Mouse (Mus musculus) cerebellum, adult (tissue): Measurements from ENCODE around the gene Gm1604a.
A peak's percentile ranks its signal among the peaks of the same experiment; 100 is the strongest.
"Not testable (repeated sequence)": the region's sequence is repeated elsewhere in the genome, so short reads cannot be mapped to it uniquely, and the experiment has no call there.

Source experiments
- ATAC-seq: cut with Nextera tagmentation; 2 replicates; pipeline ENCODE4 v1.9.2; 2017; ENCODE audit warnings: mild to moderate bottlenecking, moderate library complexity, mixed read lengths; ENCODE audit not compliant: insufficient number of reproducible peaks, low FRiP score, low TSS enrichment

Gm1604a gene

DNA sequence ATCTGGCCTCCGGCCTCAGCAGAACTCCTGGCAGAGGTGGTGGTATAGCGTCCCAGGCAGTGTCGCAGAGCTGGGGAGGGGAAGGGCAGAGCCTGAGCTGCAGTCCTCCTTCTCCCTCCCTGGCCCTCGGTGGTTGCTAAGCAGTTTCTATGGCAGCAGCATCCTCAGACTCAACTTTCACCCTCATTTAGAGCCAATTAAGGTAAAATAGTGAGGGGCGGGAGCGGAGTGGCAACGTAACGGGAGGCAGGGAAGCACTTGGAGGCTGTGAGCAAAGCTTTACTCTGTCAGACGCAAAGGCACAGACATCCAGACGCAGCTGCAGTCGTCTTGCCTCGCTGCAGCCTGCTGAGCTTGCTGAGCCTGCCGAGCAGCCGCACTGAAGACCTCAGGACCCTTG is at the start of gene Gm1604a:
TSS of gene Gm1604a (plus strand) at position 312 of the 400 bp plus-strand sequence.
- 0 out of 2 replicates have a peak, but pooled peaks have one; percentile 45 for ATAC-seq

DNA sequence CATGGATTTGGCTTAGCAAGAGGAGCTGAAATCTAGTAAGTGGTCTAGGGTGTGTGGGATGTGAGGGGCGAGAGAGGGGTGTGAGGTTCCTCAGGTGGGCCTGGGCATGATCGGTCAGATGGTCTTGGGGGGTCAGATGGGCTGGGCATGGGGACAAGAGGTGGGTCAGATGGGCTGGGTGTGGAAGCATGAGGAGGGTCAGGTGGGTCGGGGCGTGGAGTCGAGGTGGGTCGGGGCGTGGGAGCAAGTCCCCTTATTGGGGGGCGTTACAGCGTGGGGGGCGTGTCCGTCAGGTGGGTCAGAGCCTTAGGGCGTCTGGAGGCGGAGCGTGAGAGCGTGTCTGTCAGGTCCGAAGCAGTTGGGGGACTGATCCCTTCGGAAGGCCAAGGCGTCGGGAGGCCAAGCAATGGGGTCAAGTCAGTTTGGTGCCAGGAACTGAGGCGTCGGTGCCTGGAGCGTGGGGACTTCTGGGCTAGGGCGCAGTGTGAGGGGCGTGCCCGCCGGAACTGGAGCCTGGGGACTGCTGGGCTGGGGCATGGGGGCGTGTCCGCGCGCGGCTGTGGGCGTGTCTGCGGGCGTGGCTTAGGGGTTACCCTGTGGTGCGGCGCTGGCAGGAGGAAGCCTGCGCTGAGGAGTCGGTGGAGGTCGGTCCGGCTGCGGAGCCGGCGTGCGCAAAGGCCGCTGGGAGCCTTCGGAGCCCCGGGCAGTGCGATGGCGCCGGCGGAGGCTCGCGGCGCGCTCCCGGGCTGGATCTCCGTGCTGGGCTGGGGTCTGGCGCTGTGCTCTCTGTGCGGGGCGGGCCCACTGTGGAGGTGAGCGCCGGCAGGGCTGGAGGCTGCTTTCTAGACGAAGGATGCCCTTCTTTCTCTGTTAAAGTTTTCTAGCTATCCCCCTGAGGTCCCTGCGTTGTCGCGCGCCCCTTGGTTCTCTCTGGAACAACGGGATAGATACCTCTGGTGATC is 46.8 kb upstream of the Gm1604a start, which contains the start of gene Gm49721:
TSS of gene Gm49721 (plus strand) at position 618 of the 962 bp plus-strand sequence.
- peak; percentile 83 for ATAC-seq

DNA sequence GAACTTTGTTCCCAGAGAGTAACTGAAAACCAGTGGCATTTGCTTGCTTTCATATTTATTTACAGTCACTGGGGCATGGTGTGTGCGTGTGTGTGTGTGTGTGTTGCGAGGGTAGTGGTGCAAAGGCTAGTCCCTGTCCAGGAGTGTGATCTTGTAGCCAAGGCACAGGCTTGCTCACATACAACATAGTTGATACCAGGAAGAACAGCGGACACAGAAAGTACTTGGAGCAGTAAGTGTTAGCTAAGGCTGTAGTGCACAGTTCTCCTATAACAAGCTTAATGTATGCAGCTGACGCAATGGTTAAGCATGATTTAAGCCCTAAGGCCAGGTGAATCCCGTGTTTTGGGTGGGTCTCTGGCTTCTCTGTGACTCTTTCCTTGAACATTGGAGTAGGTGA is 46.0 kb upstream of the Gm1604a start:
- ATAC-seq, result not testable (repeated sequence)

DNA sequence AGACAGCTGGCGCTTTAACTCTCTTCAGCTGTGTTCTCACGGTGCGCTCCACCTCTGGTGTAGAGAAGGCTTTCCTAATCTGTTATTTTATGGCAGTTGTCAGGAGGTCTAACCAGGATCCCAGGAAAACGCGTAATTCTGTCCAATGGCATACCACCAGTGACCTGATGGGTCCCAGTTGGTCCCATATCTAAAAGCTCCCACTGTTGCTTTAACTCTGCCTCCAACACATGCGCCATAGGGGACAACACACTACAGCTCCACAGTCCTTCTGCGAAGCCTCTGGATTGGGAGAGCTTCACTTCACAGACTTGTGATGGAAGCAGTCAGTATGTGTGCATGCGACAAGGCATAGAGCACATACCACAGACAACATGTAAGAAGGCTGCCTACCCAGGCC is 45.2 kb upstream of the Gm1604a start:
- not testable (repeated sequence) for ATAC-seq

DNA sequence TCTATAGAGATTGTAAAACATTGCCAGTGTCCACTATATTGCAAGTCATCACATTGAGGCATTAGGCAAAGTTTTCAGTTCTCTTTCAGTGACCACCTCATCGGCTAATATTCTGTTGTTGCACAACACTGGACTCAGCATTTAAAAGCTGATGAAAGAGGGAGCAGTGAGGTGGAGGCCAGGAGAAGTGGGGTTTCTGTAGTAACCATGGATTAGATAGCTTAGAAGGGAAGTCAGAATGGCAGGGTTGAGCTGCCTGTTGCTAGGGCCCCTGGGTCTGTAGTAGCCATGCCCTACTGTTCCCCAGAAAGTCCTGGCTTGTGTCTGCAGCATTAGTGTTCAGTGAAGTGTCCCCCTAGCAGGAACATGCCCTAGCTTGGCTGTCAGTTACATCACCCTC is 39.2 kb upstream of the Gm1604a start:
- ATAC-seq, result not testable (repeated sequence)

DNA sequence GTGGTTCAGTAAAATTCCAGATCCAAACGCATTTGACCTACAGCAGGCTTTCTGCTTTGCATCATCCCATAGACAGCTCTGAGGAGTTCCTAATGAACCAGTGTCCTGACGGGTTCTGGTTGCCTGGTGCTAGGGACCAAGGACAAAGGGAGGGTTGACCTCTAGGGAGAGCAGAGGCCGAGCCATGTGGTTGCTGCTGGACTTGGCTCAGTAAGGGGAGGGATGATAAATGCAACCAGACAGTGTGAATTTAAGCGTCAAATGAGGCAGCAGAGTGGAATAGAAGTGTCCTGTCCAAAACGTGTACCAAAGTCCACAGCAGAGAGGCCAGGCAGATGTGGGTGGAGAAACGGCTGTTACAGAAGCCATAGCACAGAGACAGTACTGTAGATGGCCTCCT is 29.9 kb upstream of the Gm1604a start:
- peak; percentile 32; the same call in 1 of the 2 replicates for ATAC-seq

DNA sequence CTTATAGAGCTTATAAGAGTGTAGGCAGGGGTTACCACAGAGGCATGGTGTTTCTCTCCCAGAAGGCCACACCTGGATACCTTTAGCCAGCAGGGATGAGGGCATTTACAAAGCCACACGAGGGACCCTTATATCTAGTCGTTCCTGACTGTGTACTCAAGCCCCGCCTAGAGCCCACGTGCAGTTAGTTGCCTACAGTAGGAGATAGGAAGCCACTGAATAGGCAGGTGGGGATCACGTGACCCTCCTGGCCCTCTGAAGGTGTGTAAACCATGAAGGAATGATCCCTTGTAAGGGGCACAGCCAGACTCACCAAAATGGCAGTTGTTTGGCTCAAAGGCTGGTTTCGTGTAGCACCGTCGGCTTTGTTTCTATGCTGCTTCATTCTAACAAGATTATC is 28.5 kb upstream of the Gm1604a start:
- ATAC-seq, result not testable (repeated sequence)

DNA sequence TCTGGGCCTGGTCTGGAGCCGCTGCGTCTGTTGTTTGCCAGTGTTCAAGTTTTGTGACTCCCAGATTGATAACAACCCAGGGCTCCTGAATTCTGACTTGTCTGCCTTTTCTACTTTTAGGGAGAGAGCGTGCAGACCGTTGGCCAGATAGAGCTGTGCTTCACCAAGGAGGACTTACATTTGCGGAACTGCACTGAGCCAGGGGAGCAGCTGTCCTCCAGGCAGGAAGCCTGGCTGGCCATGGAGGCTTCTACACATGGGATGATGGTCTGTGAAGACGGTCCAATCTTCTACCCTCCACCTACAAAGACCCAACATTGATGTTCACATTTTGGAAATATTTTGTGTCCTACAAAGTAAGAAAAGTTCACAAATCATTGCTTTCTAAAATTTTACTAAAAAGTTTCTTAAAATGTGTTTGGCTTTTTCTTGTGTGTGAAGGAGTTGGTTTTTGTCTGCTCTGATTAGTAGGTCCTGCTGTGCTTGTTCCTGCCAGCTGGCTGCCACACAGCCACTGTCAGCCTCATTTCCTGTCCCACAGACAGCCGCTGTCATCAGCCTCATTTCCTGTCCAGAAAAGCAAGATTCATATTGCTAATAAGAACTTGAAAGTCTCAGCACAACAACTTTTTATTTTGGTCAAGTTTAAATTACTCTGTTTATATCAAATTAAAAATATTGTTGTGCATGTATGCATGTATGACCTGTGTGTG is 27.4 kb upstream of the Gm1604a start:
- ATAC-seq, result peak; percentile 82

DNA sequence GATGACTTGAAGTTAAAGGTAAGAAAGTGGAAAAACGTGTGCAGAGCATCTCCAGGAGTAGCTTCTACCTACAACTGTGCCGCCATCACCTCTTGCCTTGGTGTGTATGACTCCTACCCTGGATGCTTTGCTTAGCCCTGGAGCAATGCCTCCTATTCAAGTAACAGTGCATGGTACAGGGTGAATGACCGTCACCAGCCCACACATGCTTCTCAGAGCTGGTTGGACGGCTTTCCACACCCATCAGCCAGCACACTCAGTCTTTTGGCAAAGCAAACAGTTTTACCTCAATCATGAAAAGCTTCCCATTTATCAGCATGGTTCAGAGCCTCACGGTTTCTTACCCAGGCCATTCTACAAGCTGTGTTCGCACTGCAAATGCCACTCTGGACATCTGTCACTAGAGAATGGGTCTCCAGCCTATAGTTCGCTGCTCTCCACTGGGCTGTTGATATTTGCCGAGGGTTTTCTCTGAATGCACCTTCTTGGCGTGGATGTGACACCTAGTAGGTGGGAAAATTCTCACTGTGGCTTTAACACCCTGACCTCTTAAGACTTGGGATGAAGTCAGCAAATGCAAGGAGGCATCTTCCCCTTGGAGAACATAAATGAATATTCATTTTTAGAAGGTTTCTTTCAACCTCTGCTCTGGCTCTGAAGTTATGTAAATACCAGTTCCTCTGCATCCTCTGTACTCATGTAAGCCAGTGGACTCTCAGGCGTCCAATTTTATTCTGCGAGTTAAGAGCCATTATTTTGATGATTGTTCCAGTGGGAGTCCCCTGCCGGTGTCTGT is 23.4 kb upstream of the Gm1604a start:
- peak; percentile 32 for ATAC-seq

DNA sequence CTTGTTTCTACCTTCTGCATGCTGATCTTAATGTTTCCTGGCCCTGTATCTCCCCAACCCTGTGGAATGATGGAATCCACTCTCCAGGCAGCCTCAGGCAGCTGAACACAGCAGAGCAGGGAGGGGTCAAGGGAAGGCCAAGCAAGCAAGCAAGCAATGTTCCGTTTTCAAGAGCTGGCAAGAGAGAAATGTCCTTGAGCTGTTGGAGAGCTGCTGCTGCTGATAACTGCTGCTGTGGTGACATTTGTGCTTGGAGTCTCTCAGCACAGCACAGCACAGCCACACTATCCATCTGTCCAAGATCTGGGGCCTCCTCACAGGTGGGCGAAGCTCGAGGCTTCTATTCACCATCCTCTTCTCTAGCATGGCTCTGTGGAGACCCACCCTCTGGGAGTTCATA is 22.0 kb upstream of the Gm1604a start:
- ATAC-seq, result not testable (repeated sequence)

DNA sequence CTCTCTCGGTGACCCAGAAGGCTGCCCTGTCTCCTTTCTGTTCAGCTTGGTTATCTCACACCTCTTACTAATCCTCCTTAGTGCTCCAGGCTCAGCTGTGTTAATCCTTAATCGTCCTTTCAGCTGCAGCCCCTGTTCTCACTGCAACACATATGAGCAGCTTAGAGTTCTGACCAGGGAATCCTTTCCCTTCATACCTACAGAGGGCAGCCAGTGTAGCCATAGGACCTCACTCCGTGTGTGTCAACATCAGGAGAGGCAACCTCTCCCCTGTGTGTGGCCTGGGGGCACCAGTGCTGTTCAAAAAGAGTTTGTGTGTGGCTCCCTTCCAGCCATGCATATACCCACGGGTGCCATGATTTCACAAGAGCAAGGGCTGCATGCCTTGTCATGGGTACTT is 19.7 kb upstream of the Gm1604a start:
- not testable (repeated sequence) for ATAC-seq

DNA sequence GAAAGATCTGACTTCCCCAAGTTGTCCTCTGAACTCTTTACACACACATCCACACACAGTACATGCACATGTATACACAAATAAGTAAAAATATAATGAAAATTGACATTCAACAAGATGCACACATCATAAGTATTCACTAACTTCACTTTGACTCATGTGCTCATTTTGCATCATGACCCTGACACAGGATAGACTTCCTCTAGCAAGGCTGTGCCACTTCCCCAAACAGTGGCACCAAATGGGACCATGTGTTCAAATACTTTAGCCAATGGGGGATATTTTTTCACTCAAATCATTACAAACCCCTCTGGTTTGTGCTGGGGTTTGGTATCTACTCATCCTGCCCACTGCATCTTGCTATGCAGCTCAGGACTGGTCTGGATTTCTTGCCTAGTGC is 16.5 kb upstream of the Gm1604a start:
- ATAC-seq, result not testable (repeated sequence)

DNA sequence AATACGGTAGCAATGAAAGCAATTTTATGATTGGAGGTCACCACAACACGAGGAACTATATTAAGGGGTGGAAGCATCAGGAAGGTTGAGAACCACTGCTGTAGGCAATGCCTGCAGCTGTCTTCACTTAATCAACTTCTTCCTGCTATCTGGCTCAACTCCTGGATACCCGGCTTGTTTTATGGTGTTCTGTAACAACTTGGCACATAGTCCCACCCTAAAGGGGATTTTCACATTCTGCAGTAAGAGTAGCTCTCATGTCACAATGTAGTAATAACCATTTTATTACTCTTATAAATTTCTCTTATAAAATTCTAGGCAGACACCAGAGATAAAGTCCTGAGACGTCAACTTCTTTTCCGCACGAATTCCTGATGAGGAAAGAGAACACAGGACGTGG is 15.9 kb upstream of the Gm1604a start:
- not testable (repeated sequence) for ATAC-seq

DNA sequence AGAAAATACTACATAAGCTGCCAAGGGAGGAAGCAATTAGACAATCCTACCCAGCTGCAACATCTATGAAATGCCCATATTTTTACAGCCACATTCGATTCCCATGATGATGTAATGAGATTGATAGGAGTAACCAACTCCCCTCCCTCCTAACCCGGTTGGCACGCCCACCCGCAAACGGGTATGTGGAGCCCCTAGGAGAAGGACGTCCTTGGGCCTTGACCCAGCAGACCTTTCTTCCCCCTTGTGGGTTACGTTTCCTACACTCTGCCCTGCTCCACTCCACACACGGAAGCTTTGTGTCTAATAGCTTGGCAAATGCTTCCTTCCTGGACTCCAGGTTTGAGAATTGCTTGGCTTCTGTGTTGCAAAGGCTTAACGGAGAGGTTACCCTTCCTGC is 15.5 kb upstream of the Gm1604a start:
- not testable (repeated sequence) for ATAC-seq

DNA sequence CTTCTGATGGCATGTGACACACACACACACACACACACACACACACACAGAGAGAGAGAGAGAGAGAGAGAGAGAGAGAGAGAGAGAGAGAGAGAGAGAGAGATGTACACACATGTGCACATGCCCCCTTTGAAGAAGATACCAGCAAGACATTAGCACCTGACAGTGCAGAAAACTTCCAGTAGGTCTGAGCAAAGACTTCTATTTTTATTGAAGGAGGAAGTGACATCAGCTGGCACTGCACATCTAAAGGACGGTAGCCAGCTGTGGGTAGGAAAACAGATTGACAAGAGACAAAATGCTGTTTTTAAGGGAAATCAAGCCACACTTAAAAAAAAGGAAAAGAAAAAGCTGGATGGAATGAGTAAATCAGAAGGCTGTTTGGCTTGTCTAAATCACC is 11.2 kb upstream of the Gm1604a start:
- ATAC-seq, result not testable (repeated sequence)

DNA sequence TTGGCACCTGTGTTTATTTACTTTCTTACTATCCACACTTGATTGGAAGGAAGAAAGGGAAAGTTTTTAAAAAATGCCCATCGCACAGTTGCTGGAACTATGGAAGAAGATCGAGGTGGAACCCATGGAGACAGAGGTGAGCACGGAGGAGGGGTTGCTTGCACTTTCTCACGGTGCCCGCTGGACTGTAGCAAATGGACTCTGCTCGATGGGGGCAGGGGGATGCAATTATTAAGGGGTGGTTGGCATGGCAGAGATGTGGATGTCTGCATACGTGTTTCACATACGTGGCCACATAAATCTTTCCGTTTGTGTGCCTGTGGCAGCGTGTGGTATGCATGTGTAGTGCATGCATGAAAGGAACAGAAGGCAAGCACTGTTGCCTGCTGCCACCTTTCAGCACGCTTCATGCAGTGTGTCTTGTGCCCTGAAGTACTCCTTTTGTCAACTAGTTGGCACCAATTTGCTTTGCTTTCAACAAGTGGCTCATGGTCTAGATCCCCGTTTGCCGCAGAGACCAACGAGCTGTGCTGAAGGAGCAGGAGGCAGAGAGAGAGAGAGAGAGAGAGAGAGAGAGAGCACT is 487 bp downstream of the Gm1604a start:
- ATAC-seq, result not testable (repeated sequence)

DNA sequence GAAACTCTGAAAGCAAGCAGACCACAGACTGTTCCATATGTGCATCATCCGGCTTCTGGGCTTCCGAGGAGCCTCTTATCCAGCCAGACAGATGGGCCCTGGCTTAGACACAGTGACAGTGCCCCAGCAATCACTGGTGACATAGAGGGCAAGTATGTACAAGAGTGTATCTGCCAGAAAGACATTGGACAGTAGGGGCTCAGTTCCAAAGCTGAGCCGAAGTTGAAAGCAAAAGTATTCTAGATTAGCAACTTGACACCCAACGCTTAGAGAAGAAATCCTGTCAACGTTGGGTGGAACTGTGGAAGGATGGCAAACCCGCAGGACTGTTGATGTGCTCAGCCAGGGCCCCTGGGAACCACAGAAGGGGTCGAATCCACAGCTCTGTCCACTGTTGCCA is 4.8 kb downstream of the Gm1604a start:
- ATAC-seq, result not testable (repeated sequence)

DNA sequence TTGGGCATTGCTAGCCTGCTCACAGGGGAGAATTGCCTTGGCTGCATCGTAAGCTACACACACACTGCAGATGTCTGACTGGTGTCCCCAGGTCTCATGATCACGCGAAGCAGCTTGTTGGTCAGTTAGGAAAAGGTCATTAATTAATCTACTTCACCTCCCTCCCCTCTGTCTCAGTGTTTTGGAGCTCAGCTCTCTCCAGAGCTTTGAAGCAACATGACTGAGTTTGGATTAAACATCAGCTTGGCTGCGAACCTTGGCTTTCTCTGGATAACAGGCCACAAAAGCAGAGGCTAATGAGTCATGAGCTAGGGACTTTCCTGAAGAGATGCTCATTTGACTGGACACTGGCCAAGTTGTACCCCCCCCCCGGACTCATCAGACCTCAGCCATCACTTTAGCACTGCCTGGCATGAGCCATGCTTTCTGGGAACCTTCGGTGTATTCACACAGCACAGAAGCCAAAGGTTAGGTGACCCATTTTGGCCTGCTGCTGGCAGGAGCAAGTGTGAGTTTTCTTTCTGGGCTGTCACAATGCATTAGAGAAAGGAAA is 5.3 kb downstream of the Gm1604a start:
- ATAC-seq, result not testable (repeated sequence)
